Mouse (Mus musculus): ENCODE measurements at regions not wholly inside any gene's neighbourhood (a gene's known extent, or its start where the extent isn't known, plus 50 kb on each side); places are given as distances from the start of the nearest gene placed in this dataset.

- no peak overlapping the region for H3K27ac ChIP-seq
- ATAC-seq (replicated peaks) = no peak
- no peaks in the 10 kb centered on the region for H3K27me3 ChIP-seq (replicated peaks)
- no peaks in the 10 kb centered on the region for H3K36me3 ChIP-seq (replicated peaks)
- H3K9me3 ChIP-seq = no peaks in the 10 kb centered on the region
- WGBS = 85% methylated on average over 1 of the region's 1 CpGs
- H3K4me1 ChIP-seq = no peaks in the 10 kb centered on the region
- H3K4me2 ChIP-seq = no peak overlapping the region
- no peak overlapping the region for H3K9ac ChIP-seq
- H3K4me3 ChIP-seq = no peak overlapping the region
These were observed 1251.4 kb downstream of the Gm37988 start for GRCm38 (mm10) chr1:6059090-6059489.

- Histone ChIP-seq H3K27me3 (replicated peaks) (no peaks in the 10 kb centered on the region), H3K27ac (no peak overlapping the region), H3K4me1 (no peaks in the 10 kb centered on the region), H3K4me3 (no peak overlapping the region), H3K4me2 (no peak overlapping the region), H3K9ac (no peak overlapping the region), H3K9me3 (no peaks in the 10 kb centered on the region), H3K36me3 (replicated peaks) (no peaks in the 10 kb centered on the region)
- ATAC-seq (replicated peaks) = no peak
- WGBS = 52% methylated on average over 4 of the region's 4 CpGs
These were observed 1268.9 kb downstream of the Gm37988 start for GRCm38 (mm10) chr1:6076543-6076942.

GRCm38 (mm10) chr1:6081876-6082275, 1274.2 kb downstream of the Gm37988 start:
- H3K9ac ChIP-seq = no peak overlapping the region
- no peak for ATAC-seq (replicated peaks)
- no peak overlapping the region for H3K4me2 ChIP-seq
- H3K9me3 ChIP-seq = no peaks in the 10 kb centered on the region
- H3K27me3 ChIP-seq (replicated peaks) = no peaks in the 10 kb centered on the region
- no peaks in the 10 kb centered on the region for H3K36me3 ChIP-seq (replicated peaks)
- H3K4me3 ChIP-seq = no peak overlapping the region
- no peaks in the 10 kb centered on the region for H3K4me1 ChIP-seq
- no peak overlapping the region for H3K27ac ChIP-seq
- WGBS = 81% methylated on average over 2 of the region's 2 CpGs

DNA sequence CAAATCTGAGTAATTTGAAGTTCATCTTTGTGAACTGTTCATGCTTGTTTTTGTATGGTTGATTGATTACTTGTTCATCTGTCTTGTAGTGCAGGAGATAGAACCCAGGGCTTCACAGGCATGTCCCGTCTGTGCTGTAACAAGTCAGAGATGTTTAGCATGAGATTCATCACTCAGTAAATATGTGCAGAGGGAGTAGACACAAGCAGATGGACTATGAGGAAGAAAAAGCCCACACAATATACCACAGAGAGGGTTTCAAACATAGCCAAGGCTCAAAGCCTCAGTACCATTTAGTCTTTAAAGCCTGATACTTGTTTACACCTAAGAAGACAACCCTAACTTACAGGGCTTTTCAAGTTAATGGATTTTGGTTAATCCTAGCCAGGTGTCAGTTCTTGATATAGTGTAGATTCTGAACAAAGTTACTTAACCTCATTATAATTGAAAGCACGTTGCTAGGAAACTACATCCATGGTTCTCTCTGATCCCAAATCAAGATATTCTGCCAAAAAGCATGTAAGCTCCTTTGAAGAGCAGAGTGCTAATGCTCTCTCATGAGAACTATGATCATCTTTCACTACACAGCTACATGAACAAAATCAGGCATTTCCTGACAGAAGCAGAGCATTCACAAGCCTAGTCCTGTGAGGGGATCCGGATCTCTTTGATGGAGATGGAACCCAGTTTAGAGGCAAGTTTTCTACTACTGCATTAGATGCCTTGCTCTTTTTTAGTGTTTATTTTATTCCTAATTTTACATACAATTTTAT, 1286.7 kb downstream of the Gm37988 start:
- 73% methylated on average over 3 of the region's 3 CpGs for WGBS
- Histone ChIP-seq H3K27me3 (replicated peaks) (no peaks in the 10 kb centered on the region), H3K4me1 (no peaks in the 10 kb centered on the region), H3K4me3 (no peak overlapping the region), H3K9ac (no peak overlapping the region), H3K36me3 (replicated peaks) (no peaks in the 10 kb centered on the region), H3K4me2 (no peak overlapping the region), H3K27ac (no peak overlapping the region), H3K9me3 (no peaks in the 10 kb centered on the region)
- ATAC-seq (replicated peaks) = peak; percentile 56; the same call in 1 of the 2 replicates

DNA sequence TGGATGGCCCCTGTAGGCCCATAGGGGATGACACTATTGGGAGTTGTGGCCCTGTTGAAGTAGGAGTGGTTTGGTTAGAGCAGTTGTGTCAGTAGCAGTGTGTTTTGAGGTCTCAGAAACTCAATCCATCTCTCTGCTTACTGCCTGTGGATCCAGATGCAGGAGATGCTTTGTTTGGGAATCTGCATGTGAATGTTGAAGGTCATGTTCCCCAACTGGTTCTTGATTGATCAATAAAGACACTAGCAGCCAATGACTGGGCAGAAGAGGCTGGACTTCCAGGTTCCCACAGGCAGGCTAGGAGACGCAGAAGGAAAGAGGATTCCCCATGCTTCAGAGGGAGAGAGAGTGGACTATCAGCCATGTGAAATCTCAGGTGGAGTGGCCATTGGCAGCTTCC, 1309.9 kb downstream of the Gm37988 start:
- Histone ChIP-seq H3K4me3 (no peak overlapping the region), H3K4me2 (no peak overlapping the region), H3K36me3 (replicated peaks) (no peaks in the 10 kb centered on the region), H3K4me1 (no peaks in the 10 kb centered on the region), H3K27ac (no peak overlapping the region), H3K9ac (no peak overlapping the region), H3K9me3 (no peaks in the 10 kb centered on the region), H3K27me3 (replicated peaks) (no peaks in the 10 kb centered on the region)
- WGBS = 75% methylated on average over 1 of the region's 1 CpGs
- ATAC-seq (replicated peaks) = no peak

- H3K9me3 ChIP-seq = no peaks in the 10 kb centered on the region
- H3K4me3 ChIP-seq = no peak overlapping the region
- no peak for ATAC-seq (replicated peaks)
- no peaks in the 10 kb centered on the region for H3K36me3 ChIP-seq (replicated peaks)
- H3K4me2 ChIP-seq = no peak overlapping the region
- no peaks in the 10 kb centered on the region for H3K27me3 ChIP-seq (replicated peaks)
- 22% methylated on average over 3 of the region's 3 CpGs for WGBS
- no peaks in the 10 kb centered on the region for H3K4me1 ChIP-seq
- no peak overlapping the region for H3K9ac ChIP-seq
- no peak overlapping the region for H3K27ac ChIP-seq
These were observed 1327.4 kb downstream of the Gm37988 start for GRCm38 (mm10) chr1:6135066-6135465.

DNA sequence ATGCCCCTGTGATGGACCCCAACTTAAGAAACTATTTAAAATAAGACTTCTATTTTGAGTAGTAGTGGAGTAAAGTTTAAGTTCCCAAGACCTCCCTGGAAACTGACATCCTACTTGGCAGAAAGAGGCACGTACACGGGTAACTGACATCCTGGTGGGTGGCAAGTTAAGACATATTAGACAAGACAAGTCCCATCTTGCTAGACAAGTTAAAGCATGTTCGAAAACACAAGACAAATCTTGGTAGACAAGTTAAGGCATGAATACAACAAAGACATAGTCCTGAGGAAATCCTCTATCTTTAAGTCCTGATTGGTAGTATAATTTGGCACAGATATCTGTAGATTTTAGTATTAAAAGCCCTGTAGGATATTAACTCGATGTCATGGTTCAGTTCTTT, 1332.6 kb downstream of the Gm37988 start:
- WGBS = 89% methylated on average over 4 of the region's 4 CpGs

GRCm38 (mm10) chr1:6142816-6143215, 1335.1 kb downstream of the Gm37988 start:
- H3K9ac ChIP-seq = no peak overlapping the region
- no peaks in the 10 kb centered on the region for H3K4me1 ChIP-seq
- H3K36me3 ChIP-seq (replicated peaks) = no peaks in the 10 kb centered on the region
- H3K27me3 ChIP-seq (replicated peaks) = no peaks in the 10 kb centered on the region
- no peak overlapping the region for H3K27ac ChIP-seq
- ATAC-seq (replicated peaks) = no peak
- no peaks in the 10 kb centered on the region for H3K9me3 ChIP-seq
- 21% methylated on average over 2 of the region's 2 CpGs for WGBS
- no peak overlapping the region for H3K4me3 ChIP-seq
- no peak overlapping the region for H3K4me2 ChIP-seq

More for the DNA sequence above, 1332.6 kb downstream of the Gm37988 start:
- Histone ChIP-seq H3K36me3 (replicated peaks) (no peaks in the 10 kb centered on the region), H3K4me3 (no peak overlapping the region), H3K27ac (no peak overlapping the region), H3K4me1 (no peaks in the 10 kb centered on the region), H3K27me3 (replicated peaks) (no peaks in the 10 kb centered on the region), H3K9me3 (no peaks in the 10 kb centered on the region), H3K4me2 (no peak overlapping the region), H3K9ac (no peak overlapping the region)
- ATAC-seq (replicated peaks) = no peak

DNA sequence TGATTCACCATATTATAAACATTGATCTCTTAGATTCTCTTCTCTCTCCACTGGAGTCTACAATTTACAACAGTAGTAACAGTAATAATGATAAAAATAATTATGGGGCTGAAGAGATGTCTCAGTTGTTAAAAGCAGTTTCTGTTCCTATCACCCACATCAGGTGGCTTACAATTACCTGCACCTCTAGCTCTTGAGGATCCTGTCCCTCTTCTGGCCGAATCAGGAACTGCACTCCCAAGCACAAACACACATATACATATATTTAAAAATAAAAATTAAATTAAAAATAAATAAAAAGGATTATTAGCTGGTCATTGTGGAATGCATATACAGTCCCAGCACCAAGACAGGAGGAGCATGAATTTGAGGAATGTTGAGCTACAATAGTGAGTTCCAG, 1336.2 kb downstream of the Gm37988 start:
- no peaks in the 10 kb centered on the region for H3K9me3 ChIP-seq
- H3K27ac ChIP-seq = no peak overlapping the region
- no peak overlapping the region for H3K9ac ChIP-seq
- 65% methylated on average over 1 of the region's 1 CpGs for WGBS
- no peak for ATAC-seq (replicated peaks)
- no peaks in the 10 kb centered on the region for H3K27me3 ChIP-seq (replicated peaks)
- H3K4me1 ChIP-seq = no peaks in the 10 kb centered on the region
- H3K4me3 ChIP-seq = no peak overlapping the region
- H3K4me2 ChIP-seq = no peak overlapping the region
- no peaks in the 10 kb centered on the region for H3K36me3 ChIP-seq (replicated peaks)

GRCm38 (mm10) chr1:6152436-6152835, 1344.7 kb downstream of the Gm37988 start:
- no peaks in the 10 kb centered on the region for H3K27me3 ChIP-seq (replicated peaks)
- no peak overlapping the region for H3K4me3 ChIP-seq
- no peaks in the 10 kb centered on the region for H3K4me1 ChIP-seq
- no peak overlapping the region for H3K4me2 ChIP-seq
- WGBS = 55% methylated on average over 3 of the region's 3 CpGs
- H3K27ac ChIP-seq = no peak overlapping the region
- no peak for ATAC-seq (replicated peaks)
- H3K36me3 ChIP-seq (replicated peaks) = no peaks in the 10 kb centered on the region
- H3K9me3 ChIP-seq = no peaks in the 10 kb centered on the region
- no peak overlapping the region for H3K9ac ChIP-seq
